Mouse (Mus musculus) right cerebral cortex, postnatal 36 days (tissue): ENCODE data around the gene Ryr1.

Experiments
- DNase-seq, 2 experiments: peaks; one replicate each; pipeline ENCODE4 v3.0.0; 2022; ENCODE audit warnings: low spot score in 2 of 2, mixed read lengths in 1 of 2

Ryr1 gene

GRCm38 (mm10) chr7:29039604-29039984 lies 85.4 kb downstream of the Ryr1 start:
- peak; percentile 84 for DNase-seq

GRCm38 (mm10) chr7:29037261-29037660 lies 87.7 kb downstream of the Ryr1 start:
- DNase-seq = no peak

GRCm38 (mm10) chr7:29032685-29033084 lies 92.3 kb downstream of the Ryr1 start:
- no peak for DNase-seq

GRCm38 (mm10) chr7:29031641-29032040 lies 93.3 kb downstream of the Ryr1 start:
- no peak for DNase-seq

- DNase-seq = no peak
These were observed 95.0 kb downstream of the Ryr1 start for GRCm38 (mm10) chr7:29029690-29030656.

- DNase-seq = no peak
These were observed 96.2 kb downstream of the Ryr1 start for GRCm38 (mm10) chr7:29028761-29029160.

GRCm38 (mm10) chr7:29026811-29027210 lies 98.2 kb downstream of the Ryr1 start:
- no peak for DNase-seq

GRCm38 (mm10) chr7:29026195-29026594 lies 98.8 kb downstream of the Ryr1 start:
- no peak for DNase-seq

- DNase-seq = no peak
These were observed 99.4 kb downstream of the Ryr1 start for GRCm38 (mm10) chr7:29025566-29025965.

GRCm38 (mm10) chr7:29023514-29023913 lies 101.5 kb downstream of the Ryr1 start:
- no peak for DNase-seq

- peak in 1 of 2 experiments; percentile 18 for DNase-seq
These were observed 102.5 kb downstream of the Ryr1 start for GRCm38 (mm10) chr7:29022479-29022878.

- DNase-seq = no peak
These were observed 105.3 kb downstream of the Ryr1 start for GRCm38 (mm10) chr7:29019447-29020220.

GRCm38 (mm10) chr7:29017222-29017621 lies 107.8 kb downstream of the Ryr1 start:
- no peak for DNase-seq

GRCm38 (mm10) chr7:29016440-29016839 lies 108.5 kb downstream of the Ryr1 start:
- DNase-seq = no peak

- DNase-seq = no peak
These were observed 110.0 kb downstream of the Ryr1 start for GRCm38 (mm10) chr7:29014984-29015383.

- no peak for DNase-seq
These were observed 116.3 kb downstream of the Ryr1 start for GRCm38 (mm10) chr7:29008714-29009113.

- no peak for DNase-seq
These were observed 116.8 kb downstream of the Ryr1 start for GRCm38 (mm10) chr7:29008171-29008570.

- DNase-seq = peak in 1 of 2 experiments; percentile 6
These were observed 117.5 kb downstream of the Ryr1 start for GRCm38 (mm10) chr7:29007224-29008101.

GRCm38 (mm10) chr7:29000651-29001605 lies 124.1 kb downstream of the Ryr1 start:
- peak in 1 of 2 experiments; percentile 16 for DNase-seq

GRCm38 (mm10) chr7:28993402-28993801 lies 131.6 kb downstream of the Ryr1 start:
- DNase-seq = no peak
